Mouse (Mus musculus) hindbrain, embryonic 10.5 days (tissue): Measurements from ENCODE around the gene Nkx1-2. TPM values are rescaled to one million over a fixed set of nuclear protein-coding genes. Genes with fewer than 3 reads are reported as not detected.

Experiments
- DNase-seq: peaks from one replicate; pipeline ENCODE4 v3.0.0-alpha.2; 2017; ENCODE audit warnings: low spot score
- H3K27ac ChIP-seq: fragments of 300-500 bp; sonication (generic); 2 replicates; pipeline ENCODE4 v1.5.1; 2016; ENCODE audit warnings: mild to moderate bottlenecking, moderate library complexity
- H3K27me3 ChIP-seq: fragments of 300-500 bp; sonication (generic); 2 replicates; pipeline ENCODE4 v1.6.1; 2016; ENCODE audit warnings: mild to moderate bottlenecking; ENCODE audit not compliant: poor library complexity, insufficient read depth, severe bottlenecking
- H3K36me3 ChIP-seq: fragments of 300-500 bp; sonication (generic); 2 replicates; pipeline ENCODE4 v1.6.1; 2016; ENCODE audit warnings: mild to moderate bottlenecking, moderate library complexity
- H3K4me1 ChIP-seq: fragments of 300-500 bp; sonication (generic); replicated peaks from 2 replicates; pipeline ENCODE4 v1.6.1; 2016; ENCODE audit warnings: mild to moderate bottlenecking
- H3K4me3 ChIP-seq: fragments of 300-500 bp; sonication (generic); 2 replicates; pipeline ENCODE4 v1.5.1; 2016; ENCODE audit warnings: mild to moderate bottlenecking, moderate library complexity
- H3K9me3 ChIP-seq: fragments of 300-500 bp; sonication (generic); 2 replicates; pipeline ENCODE4 v1.6.1; 2016; ENCODE audit warnings: mild to moderate bottlenecking, moderate library complexity
- WGBS: fragments of 180-500 bp; shearing (Covaris S2); methylation state at CpG from one replicate; pipeline ENCODE4 v1.1.7; 2016; 5-methylcytosine and 5-hydroxymethylcytosine counted together
- polyA plus RNA-seq: library from polyadenylated mRNA; unstranded; fragments of >200 nt; fragmentation: Nextera tagmentation; extraction: Ambion mirVana; gene quantifications from 2 replicates; pipeline ENCODE4 v1.2.1, GENCODE M21; 2016

Gene Nkx1-2
- polyA plus RNA-seq, 1 experiment from 2014 or later, result 1.3 TPM

- peaks cover 48% of the 10 kb centered on the region for H3K4me1 ChIP-seq
- H3K9me3 ChIP-seq, result no peaks in the 10 kb centered on the region
- H3K36me3 ChIP-seq, result peaks cover 21% of the 10 kb centered on the region
- DNase-seq, result no peak
- H3K4me3 ChIP-seq, result no peak overlapping the region; the same call in 1 of the 2 replicates
- 48% methylated on average over 6 of the region's 6 CpGs for WGBS
- peak overlapping the region; percentile 45; the same call in 1 of the 2 replicates for H3K27ac ChIP-seq
- H3K27me3 ChIP-seq, result peaks cover 16% of the 10 kb centered on the region
Observed at GRCm38 (mm10) chr7:132573205-132573604, 26.2 kb downstream of the Nkx1-2 start.

GRCm38 (mm10) chr7:132572738-132573137, 26.7 kb downstream of the Nkx1-2 start:
- H3K27me3 ChIP-seq, result peaks cover 11% of the 10 kb centered on the region
- peak overlapping the region; percentile 45; the same call in 1 of the 2 replicates for H3K27ac ChIP-seq
- H3K4me3 ChIP-seq, result no peak overlapping the region; the same call in 1 of the 2 replicates
- WGBS, result 76% methylated on average over 3 of the region's 3 CpGs
- H3K4me1 ChIP-seq, result peaks cover 48% of the 10 kb centered on the region
- DNase-seq, result no peak
- H3K9me3 ChIP-seq, result no peaks in the 10 kb centered on the region
- peaks cover 25% of the 10 kb centered on the region for H3K36me3 ChIP-seq

- Histone ChIP-seq H3K4me1 (peaks cover 46% of the 10 kb centered on the region), H3K9me3 (no peaks in the 10 kb centered on the region), H3K4me3 (no peak overlapping the region), H3K27ac (no peak overlapping the region), H3K27me3 (no peaks in the 10 kb centered on the region), H3K36me3 (peaks cover 38% of the 10 kb centered on the region)
- DNase-seq, result no peak
- 88% methylated on average over 8 of the region's 8 CpGs for WGBS
Observed at GRCm38 (mm10) chr7:132571481-132571880, 28.0 kb downstream of the Nkx1-2 start.

GRCm38 (mm10) chr7:132570071-132570470, 29.4 kb downstream of the Nkx1-2 start:
- Histone ChIP-seq H3K27me3 (no peaks in the 10 kb centered on the region), H3K4me1 (peaks cover 33% of the 10 kb centered on the region), H3K36me3 (peaks cover 46% of the 10 kb centered on the region), H3K9me3 (no peaks in the 10 kb centered on the region), H3K27ac (no peak overlapping the region), H3K4me3 (no peak overlapping the region)
- DNase-seq, result no peak
- WGBS, result 91% methylated on average over 5 of the region's 5 CpGs

- 93% methylated on average over 6 of the region's 6 CpGs for WGBS
- Histone ChIP-seq H3K4me3 (no peak overlapping the region), H3K4me1 (peaks cover 25% of the 10 kb centered on the region), H3K27ac (no peak overlapping the region), H3K36me3 (peaks cover 58% of the 10 kb centered on the region), H3K27me3 (no peaks in the 10 kb centered on the region), H3K9me3 (no peaks in the 10 kb centered on the region)
- DNase-seq, result no peak
Observed at GRCm38 (mm10) chr7:132568817-132569216, 30.6 kb downstream of the Nkx1-2 start.

- Histone ChIP-seq H3K27me3 (no peaks in the 10 kb centered on the region), H3K27ac (no peak overlapping the region), H3K36me3 (peaks cover 88% of the 10 kb centered on the region), H3K4me3 (no peak overlapping the region), H3K9me3 (no peaks in the 10 kb centered on the region), H3K4me1 (no peaks in the 10 kb centered on the region)
- DNase-seq, result no peak
- WGBS, result 73% methylated on average over 1 of the region's 1 CpGs
Observed at GRCm38 (mm10) chr7:132565831-132566230, 33.6 kb downstream of the Nkx1-2 start.

GRCm38 (mm10) chr7:132559138-132559766, 40.2 kb downstream of the Nkx1-2 start:
- H3K27ac ChIP-seq, result no peak overlapping the region
- peaks cover 78% of the 10 kb centered on the region for H3K36me3 ChIP-seq
- H3K9me3 ChIP-seq, result no peaks in the 10 kb centered on the region
- no peak for DNase-seq
- no peaks in the 10 kb centered on the region for H3K27me3 ChIP-seq
- H3K4me3 ChIP-seq, result no peak overlapping the region
- WGBS, result 67% methylated on average over 3 of the region's 3 CpGs
- peaks cover 8% of the 10 kb centered on the region; the same call in 1 of the 2 replicates for H3K4me1 ChIP-seq

- DNase-seq, result no peak
- WGBS, result 91% methylated on average over 7 of the region's 7 CpGs
- Histone ChIP-seq H3K9me3 (no peaks in the 10 kb centered on the region), H3K36me3 (peaks cover 68% of the 10 kb centered on the region), H3K4me1 (peaks cover 8% of the 10 kb centered on the region; the same call in 1 of the 2 replicates), H3K27ac (no peak overlapping the region), H3K27me3 (no peaks in the 10 kb centered on the region), H3K4me3 (no peak overlapping the region)
Observed at GRCm38 (mm10) chr7:132558141-132558736, 41.2 kb downstream of the Nkx1-2 start.

- no peak overlapping the region for H3K27ac ChIP-seq
- WGBS, result 88% methylated on average over 5 of the region's 5 CpGs
- DNase-seq, result no peak
- no peaks in the 10 kb centered on the region for H3K27me3 ChIP-seq
- peaks cover 8% of the 10 kb centered on the region; the same call in 1 of the 2 replicates for H3K4me1 ChIP-seq
- H3K9me3 ChIP-seq, result no peaks in the 10 kb centered on the region
- H3K36me3 ChIP-seq, result peaks cover 51% of the 10 kb centered on the region
- no peak overlapping the region for H3K4me3 ChIP-seq
Observed at GRCm38 (mm10) chr7:132556575-132556974, 42.9 kb downstream of the Nkx1-2 start.

GRCm38 (mm10) chr7:132555911-132556310, 43.5 kb downstream of the Nkx1-2 start:
- H3K27me3 ChIP-seq, result no peaks in the 10 kb centered on the region
- no peak overlapping the region for H3K4me3 ChIP-seq
- peaks cover 12% of the 10 kb centered on the region; the same call in 1 of the 2 replicates for H3K4me1 ChIP-seq
- peaks cover 45% of the 10 kb centered on the region for H3K36me3 ChIP-seq
- 49% methylated on average over 4 of the region's 4 CpGs for WGBS
- H3K9me3 ChIP-seq, result no peaks in the 10 kb centered on the region
- no peak overlapping the region for H3K27ac ChIP-seq
- DNase-seq, result no peak

GRCm38 (mm10) chr7:132554091-132554490, 45.3 kb downstream of the Nkx1-2 start:
- peaks cover 26% of the 10 kb centered on the region for H3K36me3 ChIP-seq
- no peaks in the 10 kb centered on the region for H3K9me3 ChIP-seq
- no peak for DNase-seq
- H3K27ac ChIP-seq, result no peak overlapping the region
- 89% methylated on average over 2 of the region's 2 CpGs for WGBS
- H3K4me3 ChIP-seq, result no peak overlapping the region
- peaks cover 12% of the 10 kb centered on the region; the same call in 1 of the 2 replicates for H3K4me1 ChIP-seq
- H3K27me3 ChIP-seq, result no peaks in the 10 kb centered on the region

- Histone ChIP-seq H3K4me3 (peak overlapping the region; percentile 59), H3K27ac (peak overlapping the region; percentile 84), H3K36me3 (peaks cover 1% of the 10 kb centered on the region; the same call in 1 of the 2 replicates), H3K4me1 (peaks cover 9% of the 10 kb centered on the region; the same call in 1 of the 2 replicates), H3K27me3 (no peaks in the 10 kb centered on the region), H3K9me3 (no peaks in the 10 kb centered on the region)
- 2% methylated on average over 27 of the region's 27 CpGs for WGBS
- DNase-seq, result peak; percentile 95
Observed at GRCm38 (mm10) chr7:132551351-132552126, 47.9 kb downstream of the Nkx1-2 start.
